Mouse (Mus musculus) intestine, postnatal 0 days (tissue): ENCODE results near the gene Bcat1. TPM values are rescaled to one million over a fixed set of nuclear protein-coding genes. Genes with fewer than 3 reads are reported as not detected.

Experiments used
- ATAC-seq: fragments of 200-750 bp; cut with Nextera tagmentation; 2 replicates; pipeline ENCODE4 v1.8.0; 2017; ENCODE audit warnings: mild to moderate bottlenecking, moderate TSS enrichment, moderate library complexity
- H3K27ac ChIP-seq: fragments of 300-500 bp; sonication (generic); 2 replicates; pipeline ENCODE4 v1.5.1; 2014; ENCODE audit warnings: mild to moderate bottlenecking, low read depth, low read length, moderate library complexity
- H3K27me3 ChIP-seq: fragments of 300-500 bp; sonication (generic); replicated peaks from 2 replicates; pipeline ENCODE4 v1.6.1; 2014; ENCODE audit warnings: low read length, mixed read lengths; ENCODE audit not compliant: control insufficient read depth, insufficient read depth
- H3K36me3 ChIP-seq: fragments of 300-500 bp; sonication (generic); 2 replicates; pipeline ENCODE4 v1.6.1; 2014; ENCODE audit warnings: mild to moderate bottlenecking, moderate library complexity; ENCODE audit not compliant: control insufficient read depth, insufficient read depth
- H3K4me1 ChIP-seq: fragments of 300-500 bp; sonication (generic); replicated peaks from 2 replicates; pipeline ENCODE4 v1.6.1; 2014; ENCODE audit warnings: antibody characterized with exemption, low read length, mixed read lengths; ENCODE audit not compliant: control insufficient read depth, insufficient read depth
- H3K4me2 ChIP-seq: fragments of 300-500 bp; sonication (generic); replicated peaks from 2 replicates; pipeline ENCODE4 v1.6.1; 2014; ENCODE audit warnings: low read depth, mild to moderate bottlenecking, moderate library complexity
- H3K4me3 ChIP-seq: fragments of 300-500 bp; sonication (generic); 2 replicates; pipeline ENCODE4 v1.5.1; 2014; ENCODE audit warnings: low read depth, low read length
- H3K9ac ChIP-seq: fragments of 300-500 bp; sonication (generic); 2 replicates; pipeline ENCODE4 v1.6.1; 2014; ENCODE audit warnings: mild to moderate bottlenecking, low read depth, low read length
- H3K9me3 ChIP-seq: fragments of 300-500 bp; sonication (generic); 2 replicates; pipeline ENCODE4 v1.6.1; 2016; ENCODE audit warnings: mixed run types; ENCODE audit not compliant: control insufficient read depth
- CTCF ChIP-seq: sonication (generic); IDR thresholded peaks from 2 replicates; pipeline ENCODE4 v1.5.1; 2016; ENCODE audit warnings: low read depth, mild to moderate bottlenecking, control low read depth, antibody characterized with exemption, moderate library complexity
- WGBS: fragments of 180-500 bp; shearing (Covaris S2); extraction: QIAGEN DNeasy Blood & Tissue Kit; methylation state at CpG from one replicate; pipeline ENCODE4 v1.1.7; 2014; 5-methylcytosine and 5-hydroxymethylcytosine counted together
- polyA plus RNA-seq: library from polyadenylated mRNA; unstranded; fragments of >200 nt; fragmentation: Nextera tagmentation; extraction: Ambion mirVana; gene quantifications from 2 replicates; pipeline ENCODE4 v1.2.1, GENCODE M21; 2015

Gene Bcat1
- polyA plus RNA-seq, 1 experiment from 2014 or later = 1.0 TPM

DNA sequence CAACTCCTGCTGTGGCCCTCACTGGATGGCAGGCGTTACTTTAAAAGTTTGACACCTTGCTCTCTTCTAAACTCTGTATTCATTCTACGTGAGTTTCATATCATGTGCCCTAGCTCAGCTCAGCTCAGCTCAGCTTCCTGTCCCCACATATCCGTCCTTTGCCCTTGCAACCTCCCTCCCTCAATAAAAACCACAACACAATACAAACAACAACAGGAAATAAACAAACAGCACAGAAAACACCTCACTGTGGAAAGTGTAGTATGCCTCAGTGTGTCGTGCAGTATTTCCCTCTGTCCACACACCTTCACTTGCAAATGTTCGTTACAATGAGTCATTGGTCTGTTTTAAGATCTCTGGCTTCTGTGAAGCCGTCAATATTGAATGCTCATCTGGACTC lies 123.1 kb downstream of the Bcat1 start:
- H3K9ac ChIP-seq = no peak overlapping the region
- no peak overlapping the region for H3K4me3 ChIP-seq
- ATAC-seq = no peak
- H3K4me1 ChIP-seq = no peaks in the 10 kb centered on the region
- no peaks in the 10 kb centered on the region for H3K27me3 ChIP-seq
- H3K9me3 ChIP-seq = no peaks in the 10 kb centered on the region
- no peaks in the 10 kb centered on the region for H3K36me3 ChIP-seq
- no peak for TF ChIP-seq CTCF
- no peak overlapping the region for H3K4me2 ChIP-seq
- WGBS = 87% methylated on average over 6 of the region's 6 CpGs
- no peak overlapping the region for H3K27ac ChIP-seq

DNA sequence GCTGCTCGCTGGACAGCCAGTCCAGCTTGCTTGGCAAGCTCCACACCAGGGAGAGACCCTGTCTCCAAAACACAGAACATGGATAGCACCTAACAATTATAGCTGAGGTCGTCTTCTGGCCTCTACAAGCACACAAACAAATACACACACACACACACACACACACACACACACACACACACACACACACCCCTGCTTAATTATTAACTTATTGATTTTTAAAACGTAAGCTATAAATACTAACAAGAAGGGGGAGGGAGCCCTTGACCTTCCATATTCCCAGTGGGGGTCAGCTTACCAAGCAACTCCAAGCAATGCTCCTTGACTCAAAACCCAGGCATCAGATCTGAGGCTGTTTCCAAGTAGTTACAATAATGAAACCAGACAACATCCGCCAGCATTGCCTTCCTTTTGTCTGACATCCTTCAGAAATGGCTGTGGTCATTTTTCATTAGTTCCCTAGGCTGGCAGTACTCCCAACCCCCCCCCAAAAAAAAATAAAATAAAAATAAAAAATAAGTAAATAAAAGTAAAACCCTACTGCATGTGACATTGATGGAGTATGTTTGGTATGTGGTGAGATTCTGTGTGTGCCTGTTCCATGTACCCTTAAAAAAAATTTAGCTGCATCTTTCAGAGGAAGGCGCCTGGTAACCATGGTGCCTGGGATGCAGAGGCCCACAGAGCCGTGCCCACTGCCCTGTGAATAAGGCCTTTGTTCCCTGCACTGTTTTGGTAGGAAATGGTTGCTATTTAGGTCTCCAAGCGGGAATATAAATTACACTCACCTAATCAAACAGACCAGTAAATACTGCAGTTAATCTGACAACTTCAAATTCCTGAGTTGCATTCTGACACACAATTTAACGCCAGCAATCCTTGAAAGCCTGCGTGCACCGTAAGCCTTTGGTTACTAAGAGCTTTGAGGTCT lies 131.3 kb downstream of the Bcat1 start:
- Histone ChIP-seq H3K27me3 (no peaks in the 10 kb centered on the region), H3K36me3 (no peaks in the 10 kb centered on the region), H3K4me3 (no peak overlapping the region), H3K9ac (no peak overlapping the region), H3K9me3 (no peaks in the 10 kb centered on the region), H3K4me2 (no peak overlapping the region), H3K4me1 (0 out of 2 replicates have a peak, but pooled peaks cover 2% of the 10 kb centered on the region), H3K27ac (no peak overlapping the region)
- ATAC-seq = 0 out of 2 replicates have a peak, but pooled peaks have one; percentile 25
- TF ChIP-seq CTCF = no peak
- 48% methylated on average over 10 of the region's 10 CpGs for WGBS

Other genes starting within 250 kb of the Bcat1 start
- 1.1 and 1.4 TPM in 2 replicates for gene Lrmp, start 39.5 kb upstream of the Bcat1 start, polyA plus RNA-seq
- gene Casc1, start 134.8 kb upstream of the Bcat1 start, polyA plus RNA-seq = 0.08 TPM in 2 replicates
- 48.8 and 49.5 TPM in 2 replicates for gene Etfrf1, start 134.9 kb upstream of the Bcat1 start, polyA plus RNA-seq
- 62.0 and 64.2 TPM in 2 replicates for gene Kras, start 174.1 kb upstream of the Bcat1 start, polyA plus RNA-seq